Mouse (Mus musculus): ENCODE results near the gene Prr12. TPM values are rescaled to one million over a fixed set of nuclear protein-coding genes. Genes with fewer than 3 reads are reported as not detected.

Prr12 gene
- polyA plus RNA-seq, 1 experiment from 2014 or later, result 14.0 TPM

DNA sequence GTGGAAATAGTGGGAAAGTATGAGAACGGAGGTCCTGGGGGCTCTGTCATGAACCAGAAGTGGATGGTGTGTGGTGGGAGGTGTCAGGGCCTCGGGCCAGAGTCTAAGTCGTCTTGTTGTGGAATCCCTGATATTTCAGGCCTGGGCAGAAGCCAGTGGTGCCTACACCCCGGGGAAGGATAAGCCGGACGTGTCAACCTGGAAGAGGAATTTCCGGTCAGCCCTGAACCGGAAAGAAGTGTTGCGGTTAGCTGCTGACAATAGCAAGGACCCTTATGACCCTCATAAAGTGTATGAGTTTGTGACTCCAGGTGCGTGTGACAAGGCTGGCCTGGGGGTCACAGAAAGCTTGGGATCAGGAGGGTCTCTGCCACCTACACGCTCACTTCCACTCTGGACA, 52.9 kb downstream of the Prr12 start:
- no peak overlapping the region for H3K9ac ChIP-seq
- no peak overlapping the region for H3K4me2 ChIP-seq (replicated peaks)
- H3K27me3 ChIP-seq, result no peaks in the 10 kb centered on the region
- no peak overlapping the region for H3K27ac ChIP-seq
- H3K4me3 ChIP-seq, result 0 out of 2 replicates have a peak overlapping the region, but pooled peaks have one; percentile 8
- H3K9me3 ChIP-seq (replicated peaks), result no peaks in the 10 kb centered on the region
- 85% methylated on average over 11 of the region's 11 CpGs for WGBS
- peaks cover 27% of the 10 kb centered on the region for H3K4me1 ChIP-seq
- no peak for ATAC-seq (ENCODE audit: low FRiP score)
- peaks cover 64% of the 10 kb centered on the region for H3K36me3 ChIP-seq

DNA sequence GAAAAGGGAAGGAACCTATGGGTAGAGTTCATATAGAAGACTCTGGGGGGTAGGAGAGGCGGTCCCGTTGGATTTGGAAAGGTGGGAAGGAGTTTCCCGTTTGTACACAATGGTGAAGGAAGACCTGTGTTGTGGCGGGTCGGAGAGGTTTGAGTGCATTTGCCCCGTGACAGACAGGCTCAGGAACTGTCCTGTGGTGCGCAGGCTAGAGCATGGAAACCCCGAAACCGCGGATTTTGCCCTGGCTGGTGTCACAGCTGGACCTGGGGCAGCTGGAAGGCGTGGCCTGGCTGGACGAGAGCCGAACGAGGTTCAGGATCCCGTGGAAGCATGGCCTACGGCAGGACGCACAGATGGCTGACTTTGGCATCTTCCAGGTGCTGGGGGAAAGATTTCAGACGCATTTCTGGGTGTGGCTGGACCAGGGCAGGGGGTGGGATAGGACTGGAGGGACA, 54.2 kb downstream of the Prr12 start, which contains the start of gene Bcl2l12:
TSS of gene Bcl2l12 (minus strand) at position 212 of the 455 bp plus-strand sequence.
- Histone ChIP-seq H3K27me3 (no peaks in the 10 kb centered on the region), H3K9me3 (replicated peaks) (no peaks in the 10 kb centered on the region), H3K4me2 (replicated peaks) (peak within 1 kb of the TSS; percentile 71), H3K27ac (peak within 1 kb of the TSS; percentile 82), H3K4me1 (peaks cover 27% of the 10 kb centered on the region), H3K4me3 (peak within 1 kb of the TSS; percentile 63), H3K36me3 (peaks cover 61% of the 10 kb centered on the region), H3K9ac (peak within 1 kb of the TSS; percentile 79)
- no peak for ATAC-seq (ENCODE audit: low FRiP score)
- 2% methylated on average over 18 of the region's 18 CpGs for WGBS

DNA sequence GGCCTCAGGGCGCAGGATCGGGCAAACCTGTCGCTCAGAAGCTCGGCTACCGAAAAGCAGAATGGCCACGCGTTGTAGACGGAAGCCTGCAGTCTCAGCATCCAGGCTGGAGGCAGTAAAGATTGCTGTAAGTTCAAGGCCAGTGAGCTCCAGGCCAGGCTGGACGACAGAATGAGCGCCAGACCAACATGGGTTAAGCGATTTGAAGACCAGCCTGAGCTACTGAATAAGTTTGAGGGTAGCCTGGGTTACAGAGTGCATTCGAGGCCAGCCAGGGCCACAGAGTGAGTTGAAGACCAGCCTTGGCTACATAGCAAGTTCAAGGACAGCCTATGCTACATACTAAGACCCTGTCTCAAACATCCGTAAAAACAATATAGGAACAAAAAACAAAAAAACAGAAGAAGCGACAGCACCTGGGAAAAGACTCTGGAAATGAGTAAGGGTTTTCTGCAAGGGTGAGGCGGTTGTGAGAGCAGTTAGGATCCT, 54.7 kb downstream of the Prr12 start:
- ATAC-seq (ENCODE audit: low FRiP score), result peak; percentile 14; the same call in 1 of the 2 replicates
- no peaks in the 10 kb centered on the region for H3K9me3 ChIP-seq (replicated peaks)

DNA sequence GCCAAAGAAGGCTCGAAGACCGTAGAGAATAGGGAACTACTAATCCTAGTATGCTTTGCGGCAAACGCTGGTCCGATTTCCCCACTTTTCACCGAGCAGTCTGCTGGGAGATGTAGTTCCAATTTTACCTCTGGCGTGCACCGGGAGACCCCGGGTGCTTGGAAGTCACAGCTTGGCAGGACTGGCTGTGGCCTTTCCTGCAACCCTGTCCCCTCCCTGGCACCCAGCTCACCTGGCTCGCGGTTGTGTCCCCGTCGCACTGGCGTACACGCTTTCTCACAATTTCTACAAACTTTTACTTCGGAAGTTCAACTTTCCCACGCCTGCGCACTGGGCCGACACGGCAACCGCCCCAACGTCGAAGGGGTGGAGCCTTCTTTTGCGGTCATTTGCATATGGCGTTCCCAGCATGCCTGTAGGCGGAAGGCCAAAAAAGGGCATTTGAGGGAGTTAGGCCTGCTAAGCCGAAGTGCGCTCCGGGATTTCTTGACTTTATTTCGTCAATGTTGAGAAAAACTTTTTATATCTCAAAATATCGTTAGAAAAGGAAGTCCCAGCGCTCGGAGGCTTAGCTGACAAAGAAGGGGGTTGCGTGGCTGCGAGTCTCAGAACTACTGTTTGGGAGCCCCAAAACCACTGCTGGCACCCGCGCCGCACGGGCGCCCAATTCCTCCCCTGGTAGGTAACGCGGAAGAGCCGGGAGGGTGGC, 55.3 kb downstream of the Prr12 start, which contains the start of gene Irf3:
TSS of gene Irf3 (plus strand) at position 418 of the 709 bp plus-strand sequence.
- Histone ChIP-seq H3K9me3 (replicated peaks) (no peaks in the 10 kb centered on the region), H3K36me3 (peaks cover 59% of the 10 kb centered on the region), H3K4me3 (peak within 1 kb of the TSS; percentile 63), H3K9ac (peak within 1 kb of the TSS; percentile 79), H3K27ac (peak within 1 kb of the TSS; percentile 82), H3K4me1 (peaks cover 27% of the 10 kb centered on the region), H3K27me3 (no peaks in the 10 kb centered on the region), H3K4me2 (replicated peaks) (peak within 1 kb of the TSS; percentile 71)
- peak; percentile 91 for ATAC-seq (ENCODE audit: low FRiP score)
- WGBS, result under 1% methylated on average over 43 of the region's 43 CpGs

More for the DNA sequence above, 54.7 kb downstream of the Prr12 start:
- Histone ChIP-seq H3K27ac (peak overlapping the region; percentile 82), H3K9ac (peak overlapping the region; percentile 79), H3K4me2 (replicated peaks) (peak overlapping the region; percentile 71), H3K4me3 (peak overlapping the region; percentile 63), H3K36me3 (peaks cover 59% of the 10 kb centered on the region), H3K4me1 (peaks cover 27% of the 10 kb centered on the region), H3K27me3 (no peaks in the 10 kb centered on the region)
- 4% methylated on average over 15 of the region's 15 CpGs for WGBS

DNA sequence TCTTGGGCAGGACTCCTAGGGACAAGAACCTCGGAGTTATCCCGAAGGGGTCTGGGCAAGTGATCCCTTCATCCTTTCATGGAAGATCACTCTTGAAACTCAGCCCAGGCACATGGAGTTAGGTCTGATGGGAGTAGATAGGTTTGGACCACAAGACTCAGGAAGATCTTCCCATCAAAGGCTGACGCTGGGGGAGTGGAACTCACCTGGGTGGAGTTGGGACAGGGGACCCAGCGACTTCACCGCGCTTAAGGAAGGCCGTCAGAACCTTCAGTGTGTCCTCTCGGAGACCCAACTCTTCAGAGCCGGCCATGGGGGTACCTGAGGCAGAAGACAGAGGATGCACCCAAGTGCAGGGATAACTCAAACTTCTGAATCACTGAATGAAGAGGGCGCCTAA, 56.0 kb downstream of the Prr12 start:
- H3K9me3 ChIP-seq (replicated peaks), result no peaks in the 10 kb centered on the region
- WGBS, result 13% methylated on average over 10 of the region's 10 CpGs
- ATAC-seq (ENCODE audit: low FRiP score), result no peak
- peaks cover 27% of the 10 kb centered on the region for H3K4me1 ChIP-seq
- H3K4me3 ChIP-seq, result peak overlapping the region; percentile 63
- H3K9ac ChIP-seq, result peak overlapping the region; percentile 69
- H3K27ac ChIP-seq, result no peak overlapping the region
- H3K27me3 ChIP-seq, result no peaks in the 10 kb centered on the region
- H3K36me3 ChIP-seq, result peaks cover 58% of the 10 kb centered on the region
- peak overlapping the region; percentile 71 for H3K4me2 ChIP-seq (replicated peaks)

GRCm38 (mm10) chr7:44986879-44987718, 65.6 kb downstream of the Prr12 start:
- peak overlapping the region; percentile 80 for H3K9ac ChIP-seq
- WGBS, result under 1% methylated on average over 29 of the region's 29 CpGs

DNA sequence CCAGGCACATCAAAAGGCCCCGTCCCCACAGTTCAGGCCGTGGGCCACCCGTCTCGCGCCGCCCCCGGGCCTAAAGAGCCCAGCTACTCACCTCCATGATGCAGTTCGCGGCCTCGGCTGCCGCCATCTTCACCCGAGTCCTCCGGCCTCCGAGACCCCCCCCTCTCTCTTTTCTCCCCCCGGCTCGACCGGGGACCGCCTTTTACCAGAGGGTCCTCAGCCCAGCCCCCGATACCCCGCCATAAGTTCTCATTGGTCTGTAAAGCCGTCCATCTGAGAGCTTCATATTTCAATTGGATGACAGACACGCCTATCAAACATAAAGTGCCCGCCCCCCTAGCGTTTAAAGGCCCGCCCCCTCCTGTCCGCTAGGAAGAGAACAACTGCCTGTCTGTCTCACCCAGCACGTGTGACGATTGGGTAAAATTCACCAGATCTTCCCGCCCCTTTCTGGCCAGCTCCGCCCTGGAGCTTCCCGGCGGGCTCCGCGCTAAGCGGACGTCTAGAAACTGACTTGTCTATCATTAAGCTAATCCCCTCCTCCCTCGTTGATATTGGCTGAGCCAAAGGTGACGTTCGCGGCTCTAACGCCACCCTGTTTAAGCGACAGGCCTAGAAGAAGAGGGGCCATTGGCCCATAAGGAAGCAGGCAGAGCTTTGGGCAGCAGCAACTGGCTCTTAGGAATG, 66.3 kb downstream of the Prr12 start, which contains the start of gene Prmt1:
TSS of gene Prmt1 (minus strand) at position 377 of the 687 bp plus-strand sequence.
- Histone ChIP-seq H3K9ac (peak within 1 kb of the TSS; percentile 99), H3K36me3 (peaks cover 28% of the 10 kb centered on the region), H3K9me3 (replicated peaks) (no peaks in the 10 kb centered on the region), H3K4me2 (replicated peaks) (peak within 1 kb of the TSS; percentile 73), H3K27me3 (no peaks in the 10 kb centered on the region), H3K4me3 (peak within 1 kb of the TSS; percentile 96), H3K4me1 (peaks cover 40% of the 10 kb centered on the region), H3K27ac (peak within 1 kb of the TSS; percentile 94)
- peak; percentile 98 for ATAC-seq (ENCODE audit: low FRiP score)
- under 1% methylated on average over 42 of the region's 42 CpGs for WGBS

More at GRCm38 (mm10) chr7:44986879-44987718, 65.6 kb downstream of the Prr12 start:
- Histone ChIP-seq H3K36me3 (peaks cover 28% of the 10 kb centered on the region), H3K4me2 (replicated peaks) (peak overlapping the region; percentile 73), H3K27ac (peak overlapping the region; percentile 84), H3K9me3 (replicated peaks) (no peaks in the 10 kb centered on the region), H3K4me3 (peak overlapping the region; percentile 96), H3K4me1 (peaks cover 40% of the 10 kb centered on the region), H3K27me3 (no peaks in the 10 kb centered on the region)
- peak; percentile 36 for ATAC-seq (ENCODE audit: low FRiP score)

DNA sequence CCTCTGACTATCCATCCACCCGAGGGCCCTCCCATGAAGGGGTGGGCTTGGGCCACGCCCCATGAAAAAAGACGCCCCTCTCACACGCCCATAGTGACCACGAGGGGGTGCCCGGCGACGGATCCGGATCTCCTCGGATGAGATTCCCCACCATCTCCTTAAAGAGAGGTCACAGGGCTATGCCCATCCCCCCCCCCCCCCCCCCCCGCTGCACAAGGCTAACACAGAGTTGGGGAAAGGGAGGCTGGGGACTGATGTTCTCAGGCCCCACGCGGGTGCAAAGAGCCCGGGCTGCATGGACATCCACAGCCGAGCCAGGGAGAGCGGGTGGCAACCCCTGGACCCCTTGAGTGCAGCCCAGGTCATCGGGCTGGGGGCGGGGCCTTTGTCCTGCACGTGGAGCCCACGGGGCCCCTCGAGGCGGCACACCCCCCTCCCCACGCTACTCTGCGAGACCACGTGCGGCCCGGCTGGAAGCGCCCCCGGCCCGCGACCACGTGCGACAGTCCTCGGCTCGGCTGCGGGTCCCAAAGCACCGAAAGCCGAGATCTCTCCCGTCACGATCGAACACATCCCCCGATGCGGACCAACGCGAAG, 67.0 kb downstream of the Prr12 start:
- Histone ChIP-seq H3K4me2 (replicated peaks) (peak overlapping the region; percentile 64), H3K9ac (peak overlapping the region; percentile 99), H3K36me3 (peaks cover 32% of the 10 kb centered on the region), H3K27ac (peak overlapping the region; percentile 94), H3K4me1 (peaks cover 40% of the 10 kb centered on the region), H3K9me3 (replicated peaks) (no peaks in the 10 kb centered on the region), H3K4me3 (peak overlapping the region; percentile 96), H3K27me3 (no peaks in the 10 kb centered on the region)
- peak; percentile 8 for ATAC-seq (ENCODE audit: low FRiP score)
- under 1% methylated on average over 44 of the region's 45 CpGs for WGBS

DNA sequence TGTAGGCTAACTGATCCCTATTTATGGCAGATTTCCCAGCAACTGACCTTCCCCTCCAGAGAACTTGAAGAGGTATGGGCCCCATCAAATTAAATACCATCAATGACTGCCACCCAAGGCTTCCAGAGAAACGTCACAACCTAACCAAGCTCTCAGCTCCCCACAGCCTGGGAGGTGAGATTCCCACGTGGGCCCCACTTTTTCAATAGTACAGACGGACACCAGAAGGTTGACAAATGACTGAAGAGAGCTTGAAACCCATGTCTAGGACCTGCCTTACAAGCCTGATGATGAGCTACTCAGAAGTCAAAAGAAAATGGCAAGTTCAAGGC, 67.9 kb downstream of the Prr12 start:
- Histone ChIP-seq H3K27ac (peak overlapping the region; percentile 94; the same call in 1 of the 2 replicates), H3K27me3 (no peaks in the 10 kb centered on the region), H3K4me3 (peak overlapping the region; percentile 96), H3K9ac (no peak overlapping the region; the same call in 1 of the 2 replicates), H3K9me3 (replicated peaks) (no peaks in the 10 kb centered on the region), H3K36me3 (peaks cover 39% of the 10 kb centered on the region), H3K4me2 (replicated peaks) (peak overlapping the region; percentile 64), H3K4me1 (peaks cover 38% of the 10 kb centered on the region)
- no peak for ATAC-seq (ENCODE audit: low FRiP score)
- WGBS, result 45% methylated on average over 3 of the region's 3 CpGs

DNA sequence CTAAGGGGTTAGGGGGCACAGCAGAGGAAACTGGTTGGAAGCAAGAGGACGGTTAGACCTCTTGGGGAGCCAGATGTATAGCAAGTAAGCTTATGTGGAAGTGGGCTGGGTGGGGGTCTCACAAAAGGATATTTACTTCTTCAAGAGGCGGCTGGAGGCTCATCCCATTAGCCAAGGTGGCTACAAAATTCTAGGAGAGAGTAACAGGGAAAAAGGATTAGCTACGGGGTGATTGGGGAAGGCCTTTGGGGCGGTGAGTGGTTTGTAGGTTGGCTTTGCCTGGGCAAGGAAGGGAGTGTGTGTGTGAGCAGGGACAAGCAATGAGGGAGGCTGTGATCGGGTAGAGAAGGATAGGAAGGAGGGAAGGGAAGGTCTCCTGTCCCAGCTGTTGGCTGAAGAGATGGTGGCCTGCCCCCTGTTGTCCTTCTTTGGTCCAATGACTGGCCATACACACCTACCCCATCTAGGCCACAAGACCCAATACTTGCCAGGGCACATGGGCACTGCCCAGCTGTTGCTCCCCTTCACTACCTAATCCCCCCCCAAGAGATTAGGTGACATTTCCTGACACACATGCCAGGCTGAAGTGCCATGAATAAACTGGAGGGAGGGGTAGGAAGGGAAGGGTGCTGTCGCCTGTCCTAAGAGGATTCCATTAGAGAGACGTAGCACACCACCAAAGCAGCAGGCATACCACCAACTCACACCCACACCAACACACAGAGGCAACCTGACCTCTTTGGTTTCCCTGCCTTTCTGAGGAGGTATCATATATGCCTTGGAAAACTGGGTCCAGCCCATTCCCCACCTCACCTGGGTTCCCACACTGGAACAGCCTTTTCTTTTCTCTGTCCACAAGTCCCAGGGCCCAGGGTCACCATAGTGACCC, 68.5 kb downstream of the Prr12 start:
- no peak for ATAC-seq (ENCODE audit: low FRiP score)
- Histone ChIP-seq H3K36me3 (peaks cover 43% of the 10 kb centered on the region), H3K27ac (peak overlapping the region; percentile 35; the same call in 1 of the 2 replicates), H3K4me3 (peak overlapping the region; percentile 96), H3K9ac (peak overlapping the region; percentile 49; the same call in 1 of the 2 replicates), H3K4me1 (peaks cover 36% of the 10 kb centered on the region), H3K9me3 (replicated peaks) (no peaks in the 10 kb centered on the region), H3K4me2 (replicated peaks) (peak overlapping the region; percentile 64), H3K27me3 (no peaks in the 10 kb centered on the region)
- 81% methylated on average over 7 of the region's 7 CpGs for WGBS
